10 mouse cellular contexts compared by ENCODE assay signal in genomic region chr14:22051941-22052664, GRCm38 (mm10). TPM values are rescaled to one million over a fixed set of nuclear protein-coding genes. Genes with fewer than 3 reads are reported as not detected.
DNase-seq lines count a peak whose midpoint lies in the region; ATAC-seq and TF ChIP-seq lines count a peak whose summit lies in the region.
"Had no signal": no experiment of that assay in that cellular context is flagged by ENCODE, and none has a peak within 500 bp of the region (broad histone marks: within the 10 kb centered on the region; RNA-seq: fewer than 3 reads in every experiment).

No protein-coding gene starts in this region.

- no peaks in the 10 kb centered on the region for H3K27me3 ChIP-seq in kidney, embryonic 16.5 days (ENCODE audit: insufficient read depth, low read length)
- no peaks in the 10 kb centered on the region for H3K27me3 ChIP-seq in midbrain, postnatal 0 days (ENCODE audit: insufficient read depth, low read length)
- H3K27me3 ChIP-seq: hindbrain, embryonic 12.5 days had no signal

- no peak for TF ChIP-seq POLR2A in brain, embryonic 14.5 days (IDR thresholded peaks at IDR 0.05; ENCODE audit: borderline replicate concordance, extremely low read depth, insufficient read depth, insufficient read length, poor library complexity, severe bottlenecking)

- no peak overlapping the region for H3K9ac ChIP-seq in kidney, embryonic 16.5 days (replicated peaks; ENCODE audit: low read length)
- H3K9ac ChIP-seq in midbrain, postnatal 0 days (replicated peaks; ENCODE audit: low read length, poor library complexity, severe bottlenecking) = no peak overlapping the region
- H3K9ac ChIP-seq: hindbrain, embryonic 12.5 days; limb, embryonic 12.5 days had no signal

- H3K4me1 ChIP-seq in kidney, embryonic 16.5 days (ENCODE audit: insufficient read depth, low read length) = peaks cover 26% of the 10 kb centered on the region
- H3K4me1 ChIP-seq in midbrain, postnatal 0 days (ENCODE audit: insufficient read depth, low read length) = peaks cover 5% of the 10 kb centered on the region; the same call in 1 of the 2 replicates
- H3K4me1 ChIP-seq: hindbrain, embryonic 12.5 days had no signal

- no peaks in the 10 kb centered on the region for H3K36me3 ChIP-seq in kidney, embryonic 16.5 days (ENCODE audit: insufficient read depth, low read length)
- H3K36me3 ChIP-seq in midbrain, postnatal 0 days (ENCODE audit: insufficient read depth, low read length) = no peaks in the 10 kb centered on the region
- H3K36me3 ChIP-seq: hindbrain, embryonic 12.5 days; limb, embryonic 12.5 days had no signal

- intact Hi-C loops in heart, postnatal 10 days (cut with DNase I) = no loop called here

- H3K9me3 ChIP-seq in kidney, embryonic 16.5 days (ENCODE audit: low read length) = no peaks in the 10 kb centered on the region
- H3K9me3 ChIP-seq in midbrain, postnatal 0 days (ENCODE audit: low read length) = no peaks in the 10 kb centered on the region
- H3K9me3 ChIP-seq: hindbrain, embryonic 12.5 days; limb, embryonic 12.5 days had no signal

- no peak for ATAC-seq in kidney, embryonic 16.5 days (ENCODE audit: low FRiP score, low TSS enrichment)
- ATAC-seq in midbrain, postnatal 0 days (ENCODE audit: low FRiP score) = no peak

- H3K27ac ChIP-seq in kidney, embryonic 16.5 days (ENCODE audit: low read length) = no peak overlapping the region
- H3K27ac ChIP-seq in midbrain, postnatal 0 days (ENCODE audit: low read depth, low read length) = no peak overlapping the region
- H3K27ac ChIP-seq: hindbrain, embryonic 12.5 days; limb, embryonic 12.5 days had no signal

- WGBS in kidney, embryonic 16.5 days = 59% methylated on average over 14 of the region's 14 CpGs
- WGBS in midbrain, postnatal 0 days = 79% methylated on average over 14 of the region's 14 CpGs

- no peak overlapping the region for H3K4me3 ChIP-seq in kidney, embryonic 16.5 days (ENCODE audit: low read length)
- H3K4me3 ChIP-seq in midbrain, postnatal 0 days (ENCODE audit: low read depth, low read length) = no peak overlapping the region
- H3K4me3 ChIP-seq: hindbrain, embryonic 12.5 days; limb, embryonic 12.5 days had no signal

- TF ChIP-seq CTCF in brain, embryonic 14.5 days (IDR thresholded peaks at IDR 0.05; ENCODE audit: borderline replicate concordance, extremely low read depth, insufficient read depth, insufficient read length) = no peak
- no peak for TF ChIP-seq CTCF in midbrain, postnatal 0 days (IDR thresholded peaks at IDR 0.05)

- DNase-seq in kidney, adult 18-20 months = peak; percentile 13
- peak; percentile 69 for DNase-seq in brain, embryonic 14.5 days (ENCODE audit: low read depth)
- DNase-seq in heart, postnatal 10 days = peak; percentile 59 to 72
- DNase-seq in lung, postnatal 14 days = peak; percentile 21
- no peak for DNase-seq in right cerebral cortex, postnatal 36 days (ENCODE audit: low spot score in 2 of 2)
- DNase-seq in midbrain, postnatal 0 days (ENCODE audit: low spot score) = no peak
- DNase-seq in spleen, postnatal 14 days (ENCODE audit: low spot score in 2 of 2) = no peak

- H3K4me2 ChIP-seq in kidney, embryonic 16.5 days (replicated peaks; ENCODE audit: low read depth, low read length) = no peak overlapping the region
- no peak overlapping the region for H3K4me2 ChIP-seq in midbrain, postnatal 0 days (ENCODE audit: low read depth, low read length, poor library complexity, severe bottlenecking)
- H3K4me2 ChIP-seq: hindbrain, embryonic 12.5 days; limb, embryonic 12.5 days had no signal

RNA-seq across cellular contexts. Expression of gene Lrmda, which starts 32.6 kb away (rescaled TPM):
- 0.45 and 0.76 TPM in 2 replicates for polyA plus RNA-seq in kidney, embryonic 16.5 days (2015; fragmentation: Nextera tagmentation; extraction: Ambion mirVana)
- not detected in 2 replicates for polyA plus RNA-seq in brain, embryonic 14.5 days (2012; rRNA removed)
- 1 to 10 TPM; 1.1 to 2.1 TPM for total RNA-seq in heart, postnatal 10 days (2021)
- total RNA-seq in midbrain, postnatal 0 days (2014; rRNA removed) = not detected in 2 replicates
- polyA plus RNA-seq in midbrain, postnatal 0 days (2015; fragmentation: Nextera tagmentation; extraction: Ambion mirVana) = 0.34 and 0.35 TPM in 2 replicates

Comparison
In these comparisons a context has a peak if more than half of its experiments do, and no peak if none do; other contexts are left out.
1. DNase-seq: peak in kidney, adult 18-20 months (single experiment), brain, embryonic 14.5 days (single experiment), heart, postnatal 10 days (2 of 2) and lung, postnatal 14 days (single experiment); none in right cerebral cortex, postnatal 36 days (0 of 2), midbrain, postnatal 0 days (single experiment) and spleen, postnatal 14 days (0 of 2).